Mouse (Mus musculus): ENCODE measurements around the gene Fut1.

DNA sequence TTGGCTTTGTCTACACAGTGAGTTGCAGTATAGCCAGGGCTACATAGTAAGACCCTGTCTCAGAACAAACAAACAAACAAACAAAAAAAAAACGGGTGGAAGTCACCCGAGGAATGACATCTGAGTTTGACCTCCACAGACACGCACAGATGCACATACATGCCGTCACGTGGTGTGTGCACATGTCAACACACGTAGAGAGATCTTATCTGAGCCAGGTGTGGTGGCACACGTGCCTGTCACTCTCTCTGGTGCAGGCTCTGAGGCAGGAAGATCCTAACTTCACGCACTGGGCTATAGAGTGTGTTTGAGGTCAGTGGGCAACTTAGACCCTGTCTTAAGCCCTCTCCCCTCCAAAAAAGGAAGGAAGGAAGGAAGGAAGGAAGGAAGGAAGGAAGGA lies 43.1 kb upstream of the Fut1 start:
- TF ChIP-seq POLR2A (IDR thresholded peaks at IDR 0.05; ENCODE audit: control insufficient read depth, extremely low read depth, insufficient read depth, low read length, poor library complexity) (no peak), CTCF (IDR thresholded peaks at IDR 0.05; ENCODE audit: borderline replicate concordance, control insufficient read depth, extremely low read depth, insufficient read depth, low read length, poor library complexity) (no peak)
